Mouse (Mus musculus) cerebellum, postnatal 14 days (tissue): ENCODE results near the gene Lims1.

Experiments
- DNase-seq, 2 experiments: peaks; one replicate each; pipeline ENCODE4 v3.0.0; 2021; ENCODE audit warnings: mixed read lengths in 2 of 2

The Lims1 gene

DNA sequence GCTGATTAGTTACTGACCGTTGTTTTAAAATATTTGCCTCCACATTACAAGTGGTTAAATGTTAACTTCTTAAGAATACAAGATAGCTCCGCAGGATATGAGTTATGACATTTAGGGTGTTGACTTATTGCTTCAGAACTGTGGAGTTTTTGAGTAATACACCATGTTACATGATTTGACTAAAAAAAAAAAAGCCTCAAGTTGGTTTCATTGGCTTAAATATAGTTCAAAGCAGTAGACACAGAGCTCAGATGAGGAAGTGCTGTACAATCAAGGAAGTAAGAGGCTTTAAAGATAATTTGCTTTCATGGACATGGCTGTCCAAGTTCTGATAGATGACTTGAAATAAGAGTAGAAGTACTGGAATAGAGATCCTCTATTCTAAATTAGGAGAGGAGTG, 28.4 kb downstream of the Lims1 start:
- no peak for DNase-seq

DNA sequence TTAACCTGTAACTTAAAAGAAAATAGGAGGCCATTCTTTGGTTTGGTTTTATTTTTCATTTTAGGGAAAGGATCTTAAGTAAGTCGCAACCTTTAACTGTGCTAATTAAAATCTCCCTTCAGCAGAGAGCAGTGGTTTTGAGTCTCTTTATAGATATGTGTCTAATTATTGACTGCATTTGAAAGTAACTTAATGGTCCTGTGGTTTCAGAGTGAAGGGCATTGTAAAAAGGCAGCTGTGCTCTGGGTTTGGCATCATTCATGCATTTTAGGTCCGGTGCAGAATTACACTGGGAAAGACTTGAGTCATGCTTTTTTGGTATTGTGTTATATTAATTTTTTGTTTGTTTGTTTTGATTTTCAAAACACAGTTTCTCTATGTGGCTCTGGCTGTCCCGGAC, 29.1 kb downstream of the Lims1 start:
- no peak for DNase-seq

DNA sequence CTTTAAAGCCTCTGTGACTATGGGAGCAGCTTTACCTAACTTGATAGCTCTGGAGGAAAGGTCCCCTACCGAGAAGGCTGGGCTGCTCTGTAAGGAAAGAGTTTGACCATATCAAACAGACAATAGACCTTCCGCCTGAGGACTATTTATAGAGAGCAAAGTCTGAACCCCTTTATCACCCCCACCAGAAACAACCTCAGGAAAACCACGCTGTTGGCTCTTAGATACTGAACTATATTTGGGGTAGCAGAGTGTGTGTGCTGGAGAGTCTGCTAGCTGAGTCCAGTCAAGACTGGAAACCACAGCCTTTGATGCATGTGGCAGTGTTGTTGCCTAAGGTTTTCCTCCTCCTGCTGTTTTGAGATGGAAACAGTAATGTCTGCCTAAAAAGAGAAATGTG, 31.3 kb downstream of the Lims1 start:
- DNase-seq = no peak

GRCm38 (mm10) chr10:58356460-58356859, 33.2 kb downstream of the Lims1 start:
- DNase-seq = no peak

DNA sequence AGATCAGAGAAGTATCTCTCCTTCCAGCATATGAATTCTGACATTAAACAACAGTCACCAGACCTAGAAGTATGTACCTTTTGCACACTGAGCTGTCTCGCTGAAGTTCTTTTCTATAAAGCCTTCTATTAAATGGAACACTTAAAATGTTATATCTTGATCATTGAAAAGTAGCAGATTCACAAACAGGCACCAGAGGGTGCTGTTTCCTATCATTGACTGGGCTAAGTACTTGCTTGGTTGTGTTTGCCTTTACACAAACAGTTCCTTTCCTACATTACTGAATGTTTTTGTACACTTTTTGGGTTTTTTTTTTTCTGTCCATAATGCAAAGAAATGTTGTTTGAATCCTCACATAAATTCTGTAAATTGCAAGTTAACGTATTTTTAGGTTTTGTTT, 35.9 kb downstream of the Lims1 start:
- peak; percentile 58 to 68 for DNase-seq

- DNase-seq = no peak
Observed at GRCm38 (mm10) chr10:58359952-58360351, 36.7 kb downstream of the Lims1 start.

DNA sequence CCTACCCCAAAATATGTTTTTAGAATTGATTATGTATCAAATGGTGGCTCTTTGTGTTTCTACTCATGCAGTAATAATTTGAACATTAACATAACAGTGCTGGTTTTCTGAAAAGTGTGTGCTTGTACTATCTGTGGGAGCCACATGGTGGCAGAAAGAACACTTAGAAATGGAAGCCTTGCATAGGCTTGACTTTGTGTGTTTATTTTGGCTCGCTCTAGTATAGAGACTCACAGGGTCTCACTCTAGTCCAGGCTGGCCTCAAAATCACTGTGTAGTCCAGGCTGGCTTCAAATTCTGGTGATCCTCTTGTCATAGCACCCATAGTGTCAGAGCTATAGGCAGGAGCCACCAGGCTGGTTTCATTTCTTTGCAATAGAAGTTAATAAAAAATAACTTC, 39.5 kb downstream of the Lims1 start:
- DNase-seq = peak; percentile 28 to 38

DNA sequence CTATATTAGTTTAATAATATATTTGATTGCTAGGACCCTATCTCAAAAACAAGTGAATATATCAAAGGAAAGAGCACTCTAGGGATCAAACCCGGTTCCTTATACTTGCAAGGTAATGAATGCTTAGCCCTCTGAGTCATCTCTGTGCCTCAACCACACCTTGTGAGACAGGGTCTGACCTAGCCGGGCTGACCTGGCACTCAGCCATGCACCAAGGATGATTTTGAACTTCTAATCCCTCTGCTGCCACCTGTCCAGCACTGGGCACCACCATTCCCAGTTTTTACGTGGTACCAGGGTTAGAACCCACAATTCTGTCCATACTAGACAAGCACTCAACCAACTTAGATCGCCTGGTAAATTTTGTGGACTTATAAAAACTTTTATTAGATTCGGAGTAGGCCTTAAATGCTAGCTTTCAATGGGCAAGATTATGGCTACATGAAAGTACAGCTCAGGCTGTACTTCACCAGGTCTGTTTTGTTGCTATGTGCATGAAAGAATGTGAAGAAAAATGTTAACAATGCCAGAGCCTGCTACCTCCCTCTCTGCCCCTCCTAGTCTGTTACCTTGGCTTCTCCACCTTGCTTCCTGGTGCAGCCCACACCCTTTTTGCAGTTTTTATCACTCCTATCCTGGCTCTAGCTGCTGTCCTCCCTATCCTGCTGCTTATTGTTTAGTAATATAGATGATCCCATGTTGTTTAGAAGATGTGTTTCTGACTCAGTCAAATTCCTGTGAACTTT, 41.7 kb downstream of the Lims1 start:
- peak in 1 of 2 experiments; percentile 23 for DNase-seq

- DNase-seq = no peak
Observed at GRCm38 (mm10) chr10:58368791-58369706, 45.8 kb downstream of the Lims1 start.

DNA sequence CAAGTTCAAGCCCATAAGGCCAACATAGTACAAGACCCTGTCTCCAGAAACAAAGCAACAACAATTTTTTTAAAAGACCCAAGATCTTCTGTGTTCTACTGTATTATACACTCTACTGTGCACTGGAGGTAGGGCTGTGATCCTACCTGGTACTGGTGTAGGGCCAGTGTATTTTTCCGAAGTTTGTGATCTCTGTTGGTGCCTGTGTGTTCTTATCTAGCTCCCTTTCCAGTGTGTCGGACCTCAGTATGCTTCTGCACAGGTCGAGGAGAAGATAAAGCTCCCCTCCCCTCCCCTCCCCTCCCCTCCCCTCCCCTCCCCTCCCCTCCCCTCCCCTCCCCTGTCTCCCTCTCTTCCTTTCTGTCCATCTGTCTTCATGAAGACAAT, 46.4 kb downstream of the Lims1 start:
- DNase-seq = no peak

- DNase-seq = no peak
Observed at GRCm38 (mm10) chr10:58370143-58370542, 46.9 kb downstream of the Lims1 start.

GRCm38 (mm10) chr10:58370559-58370958, 47.3 kb downstream of the Lims1 start:
- no peak for DNase-seq

DNA sequence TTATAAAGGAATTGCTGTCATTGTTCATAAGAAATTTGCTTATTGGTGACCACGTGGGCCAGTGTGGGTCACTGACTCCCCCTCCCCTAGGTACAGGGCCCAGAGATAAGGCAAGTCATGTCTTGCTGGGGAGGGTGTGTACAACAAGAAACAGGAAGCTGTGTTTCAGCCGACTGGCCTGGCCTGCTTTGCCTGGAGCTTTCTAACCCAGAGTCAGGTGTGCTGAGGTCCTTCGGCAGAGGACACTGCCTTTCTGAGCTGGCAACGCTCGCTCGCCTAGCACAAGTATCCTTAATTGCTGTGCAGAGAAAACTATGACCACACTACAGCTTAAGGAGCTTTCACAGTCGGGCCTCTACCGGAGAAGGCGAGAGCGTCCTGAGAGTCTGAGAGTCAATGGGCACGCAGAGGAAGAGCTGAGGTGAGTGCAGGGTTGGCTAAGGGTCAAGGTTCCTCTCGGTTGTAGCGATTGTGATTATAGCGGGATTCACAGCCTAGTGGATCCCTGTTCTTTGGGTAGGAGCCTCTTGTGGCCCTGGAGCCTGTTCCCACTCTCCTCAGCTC, 48.1 kb downstream of the Lims1 start:
- DNase-seq = no peak

GRCm38 (mm10) chr10:58372430-58373030, 49.3 kb downstream of the Lims1 start:
- DNase-seq = no peak

DNA sequence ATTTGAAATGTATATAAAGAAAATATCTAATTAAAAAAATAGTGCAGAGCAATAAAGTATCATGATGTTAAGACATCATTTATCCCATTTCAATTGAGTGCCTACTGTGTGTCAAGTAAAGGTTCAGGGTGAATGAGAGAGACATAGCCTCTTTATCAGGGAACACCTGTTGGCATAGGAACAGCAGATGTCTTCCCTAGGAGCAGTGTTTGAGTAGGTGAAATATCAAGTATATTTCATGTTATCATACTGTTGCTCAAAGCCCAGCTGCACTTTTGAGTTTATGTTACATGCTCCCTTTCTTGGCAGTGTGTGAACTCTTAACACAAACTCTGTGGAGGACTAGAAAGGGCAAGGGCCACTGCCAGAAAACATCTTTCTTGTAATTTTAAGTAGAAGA, 50.6 kb downstream of the Lims1 start:
- DNase-seq = no peak

DNA sequence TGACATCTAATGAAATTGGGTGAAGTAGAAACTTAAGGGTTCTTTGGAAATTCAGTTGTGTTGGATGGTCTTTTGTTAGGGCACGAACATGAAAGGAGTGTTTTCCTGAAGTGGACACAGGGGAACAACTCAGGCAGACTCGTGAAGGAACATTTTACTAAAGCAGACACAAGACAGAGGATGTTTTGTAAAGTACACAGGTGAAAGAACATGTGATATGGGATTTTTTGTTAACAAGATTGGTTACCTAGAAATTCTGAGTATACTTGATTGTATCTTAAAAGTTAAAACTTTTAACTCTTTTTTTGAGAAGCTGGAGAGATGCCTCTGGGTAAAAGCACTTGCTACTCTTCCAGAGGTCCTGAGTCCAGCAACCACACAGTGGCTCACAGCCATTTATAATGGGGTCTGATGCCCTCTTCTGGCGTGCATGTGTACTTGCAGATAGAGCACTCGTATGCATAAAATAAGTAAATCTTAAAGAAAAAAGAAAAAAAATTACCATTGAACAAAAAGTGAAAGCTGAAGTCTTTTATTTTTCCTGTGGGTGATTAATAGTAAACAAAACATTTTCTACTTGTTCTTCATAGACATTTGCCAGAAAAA, 54.4 kb downstream of the Lims1 start:
- DNase-seq = peak; percentile 55 to 62

GRCm38 (mm10) chr10:58378380-58378779, 55.1 kb downstream of the Lims1 start:
- DNase-seq = no peak

DNA sequence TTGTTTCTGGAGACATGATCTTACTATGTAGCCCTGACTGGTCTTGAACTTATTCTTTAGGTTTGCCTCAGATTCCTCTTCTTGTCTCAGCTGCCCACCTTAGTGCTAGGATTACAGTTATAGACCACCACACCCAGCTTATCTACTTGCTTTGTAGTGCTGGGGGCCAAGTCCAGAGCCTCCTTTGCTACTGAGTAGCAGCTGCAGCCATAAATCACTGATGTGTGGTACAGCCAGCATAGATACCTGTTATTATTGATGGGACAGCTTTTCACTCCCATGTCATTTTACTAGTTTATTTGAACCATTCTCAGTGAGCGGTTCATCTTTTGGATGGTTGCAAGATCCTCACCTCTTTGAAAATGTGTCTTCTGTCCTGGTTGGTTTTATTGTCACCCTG, 56.4 kb downstream of the Lims1 start:
- DNase-seq = no peak

DNA sequence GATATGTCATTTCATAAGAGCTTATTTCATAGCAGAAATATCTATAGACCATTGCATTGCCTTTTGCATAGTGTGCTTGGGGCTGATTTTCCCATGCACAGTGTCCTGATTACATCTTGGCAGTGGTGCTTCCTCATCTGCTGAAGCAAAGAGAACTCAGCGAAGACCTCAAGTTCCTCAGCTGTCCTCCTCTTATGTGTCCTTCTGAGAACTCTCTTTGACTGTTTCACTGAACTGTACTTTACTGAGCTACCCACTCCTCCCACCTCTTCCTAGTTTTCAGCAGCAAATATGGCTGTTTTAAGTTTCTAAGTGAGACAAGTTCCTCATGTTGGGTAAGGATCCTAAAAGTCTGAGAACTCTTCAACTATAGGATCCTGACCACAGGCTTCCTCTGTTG, 58.6 kb downstream of the Lims1 start:
- no peak for DNase-seq

DNA sequence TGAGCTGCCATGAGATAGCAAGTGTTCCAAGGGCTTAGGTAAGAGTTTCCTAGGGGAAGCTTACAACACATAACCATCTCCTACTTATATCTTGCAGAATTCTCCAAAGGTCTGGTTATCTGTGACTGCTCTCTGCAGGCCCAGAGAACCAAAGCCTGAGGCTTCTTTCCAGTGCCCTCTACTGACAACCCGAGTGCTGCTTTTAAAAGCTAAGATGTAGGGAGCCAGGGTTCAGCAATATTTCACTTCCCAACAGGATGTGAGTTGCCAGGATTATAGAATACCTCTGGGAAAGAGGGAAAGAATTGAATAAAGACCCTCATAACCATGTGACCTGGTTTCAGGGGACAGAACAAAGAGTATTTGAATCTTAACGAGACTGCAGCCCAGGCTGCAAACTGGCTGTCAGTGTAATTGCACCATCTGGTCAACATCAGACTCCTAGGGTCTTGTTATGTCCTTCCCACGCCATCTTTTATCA, 59.4 kb downstream of the Lims1 start:
- DNase-seq = peak in 1 of 2 experiments; percentile 41

DNA sequence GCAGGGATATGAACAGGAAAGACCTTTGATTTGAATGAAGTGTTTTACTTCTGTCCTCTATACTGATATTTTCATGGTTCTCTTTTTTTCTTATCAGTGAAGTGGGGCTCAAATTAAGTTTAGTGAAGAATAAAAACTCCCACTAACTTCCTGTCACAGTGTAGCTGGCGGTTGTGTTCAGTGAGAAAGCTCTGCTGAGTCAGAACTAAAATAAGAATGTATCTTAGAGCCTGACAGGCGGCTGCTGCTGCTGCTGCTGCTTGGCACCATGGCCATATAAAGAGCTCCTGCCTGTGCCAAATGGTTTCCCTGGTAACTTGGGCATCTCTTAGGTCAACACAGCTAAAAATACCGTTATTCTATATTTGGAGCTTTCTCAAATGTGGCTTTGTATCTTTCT, 60.0 kb downstream of the Lims1 start:
- DNase-seq = peak; percentile 50 to 70

DNA sequence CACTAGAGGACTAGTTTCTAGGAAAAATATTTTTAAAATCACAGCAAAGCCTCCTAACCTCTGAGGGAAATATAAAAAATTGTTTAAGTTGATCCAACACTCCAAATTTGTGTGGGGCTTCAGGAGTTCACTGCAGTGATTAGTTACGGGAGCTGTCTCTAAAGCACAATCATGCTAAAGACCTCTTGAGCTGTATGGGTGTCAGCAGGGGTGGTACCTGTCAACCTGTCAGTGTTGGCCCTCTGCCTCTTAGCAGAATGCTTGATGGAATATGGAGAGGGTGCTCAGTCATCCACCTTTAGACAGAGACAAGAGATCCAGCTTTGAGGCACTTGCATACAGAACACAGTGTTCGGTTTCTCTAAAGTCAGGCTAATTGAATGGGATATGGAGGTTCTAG, 60.5 kb downstream of the Lims1 start:
- peak; percentile 83 to 88 for DNase-seq

GRCm38 (mm10) chr10:58385629-58386028, 62.4 kb downstream of the Lims1 start:
- DNase-seq = no peak
